Mouse (Mus musculus) mouse trophoblast stem cell (cell line): ENCODE measurements around the gene Spp2.

Experiments
- in situ Hi-C, 2 experiments: fragments of 300-500 bp; cut with MseI, MboI; formaldehyde crosslinking; loops; 2 replicates in 1 of 2; 3 replicates in 1 of 2; pipeline ENCODE4 v1.15.1; 2025

Gene Spp2

GRCm38 (mm10) chr1:88406807-88407198 lies at the start of gene Spp2:
Spp2 (plus strand) TSS chr1:88406961.
- in situ Hi-C loops = loop anchor here in 1 of 2 experiments (25.0 kb wide), 1 partner anchor 220 kb away; no protein-coding TSS in a partner anchor

GRCm38 (mm10) chr1:88357458-88358090 lies 49.2 kb upstream of the Spp2 start:
- in situ Hi-C loops = no loop called here

GRCm38 (mm10) chr1:88358102-88358654 lies 48.6 kb upstream of the Spp2 start:
- in situ Hi-C loops = no loop called here

GRCm38 (mm10) chr1:88361085-88361484 lies 45.7 kb upstream of the Spp2 start:
- in situ Hi-C loops = no loop called here

GRCm38 (mm10) chr1:88366881-88367644 lies 39.7 kb upstream of the Spp2 start:
- in situ Hi-C loops = no loop called here

GRCm38 (mm10) chr1:88378446-88378845 lies 28.3 kb upstream of the Spp2 start:
- in situ Hi-C loops = no loop called here

- in situ Hi-C loops = no loop called here
Measured at GRCm38 (mm10) chr1:88391632-88392031, 15.1 kb upstream of the Spp2 start.

GRCm38 (mm10) chr1:88393321-88393720 lies 13.4 kb upstream of the Spp2 start:
- in situ Hi-C loops = no loop called here

GRCm38 (mm10) chr1:88403378-88403777 lies 3.4 kb upstream of the Spp2 start:
- in situ Hi-C loops = loop anchor here in 1 of 2 experiments (25.0 kb wide), 1 partner anchor 216 kb away; no protein-coding TSS in a partner anchor

- in situ Hi-C loops = loop anchor here in 1 of 2 experiments (25.0 kb wide), 1 partner anchor 219 kb away; no protein-coding TSS in a partner anchor
Measured at GRCm38 (mm10) chr1:88406078-88406806, 519 bp upstream of the Spp2 start.

GRCm38 (mm10) chr1:88408340-88408739 lies 1.6 kb downstream of the Spp2 start:
- in situ Hi-C loops = loop anchor here in 1 of 2 experiments (25.0 kb wide), 1 partner anchor 221 kb away; no protein-coding TSS in a partner anchor

GRCm38 (mm10) chr1:88412013-88412412 lies 5.3 kb downstream of the Spp2 start:
- in situ Hi-C loops = loop anchor here in 1 of 2 experiments (25.0 kb wide), 1 partner anchor 225 kb away; no protein-coding TSS in a partner anchor

GRCm38 (mm10) chr1:88418943-88419342 lies 12.2 kb downstream of the Spp2 start:
- in situ Hi-C loops = loop anchor here in 1 of 2 experiments (25.0 kb wide), 1 partner anchor 232 kb away; no protein-coding TSS in a partner anchor

GRCm38 (mm10) chr1:88422045-88422444 lies 15.3 kb downstream of the Spp2 start:
- in situ Hi-C loops = loop anchor here in 1 of 2 experiments (10.0 to 25.0 kb wide), 2 partner anchors 235 to 283 kb away; partner anchors contain the start of gene Arl4c

GRCm38 (mm10) chr1:88422846-88423395 lies 16.2 kb downstream of the Spp2 start:
- in situ Hi-C loops = loop anchor here in 1 of 2 experiments (10.0 to 25.0 kb wide), 2 partner anchors 236 to 282 kb away; partner anchors contain the start of gene Arl4c

- in situ Hi-C loops = loop anchor here in 1 of 2 experiments (10.0 to 25.0 kb wide), 2 partner anchors 237 to 280 kb away; partner anchors contain the start of gene Arl4c
Measured at GRCm38 (mm10) chr1:88424602-88425252, 18.0 kb downstream of the Spp2 start.

GRCm38 (mm10) chr1:88427987-88428741 lies 21.4 kb downstream of the Spp2 start:
- in situ Hi-C loops = loop anchor here in 1 of 2 experiments (10.0 kb wide), 1 partner anchor 277 kb away; the partner anchor contains the start of gene Arl4c

GRCm38 (mm10) chr1:88429413-88429812 lies 22.7 kb downstream of the Spp2 start:
- in situ Hi-C loops = loop anchor here in 1 of 2 experiments (10.0 kb wide), 1 partner anchor 275 kb away; the partner anchor contains the start of gene Arl4c

GRCm38 (mm10) chr1:88431262-88431661 lies 24.5 kb downstream of the Spp2 start:
- in situ Hi-C loops = no loop called here
